Mouse (Mus musculus) limb, embryonic 14.5 days (tissue): ENCODE measurements around the gene P2rx5. TPM values are rescaled to one million over a fixed set of nuclear protein-coding genes. Genes with fewer than 3 reads are reported as not detected.
A peak's percentile ranks its signal among the peaks of the same experiment; 100 is the strongest.

Experiments used
- ATAC-seq: fragments of 200-750 bp; cut with Nextera tagmentation; 2 replicates; pipeline ENCODE4 v1.8.0; 2017; ENCODE audit warnings: low read depth, moderate number of reproducible peaks, moderate TSS enrichment; ENCODE audit not compliant: low FRiP score
- DNase-seq: peaks from one replicate; pipeline ENCODE4 v3.0.0-alpha.2; 2015; ENCODE audit warnings: low spot score
- H3K27ac ChIP-seq: fragments of 300-500 bp; sonication (generic); replicated peaks from 2 replicates; pipeline ENCODE4 v1.5.1; 2014; ENCODE audit warnings: low read depth, mild to moderate bottlenecking, low read length, moderate library complexity, mixed read lengths
- H3K27me3 ChIP-seq: fragments of 300-500 bp; sonication (generic); 2 replicates; pipeline ENCODE4 v1.6.1; 2014; ENCODE audit warnings: low read length, mixed read lengths; ENCODE audit not compliant: control insufficient read depth, insufficient read depth
- H3K36me3 ChIP-seq: fragments of 300-500 bp; sonication (generic); 2 replicates; pipeline ENCODE4 v1.6.1; 2014; ENCODE audit warnings: mild to moderate bottlenecking, low read length, moderate library complexity, mixed read lengths; ENCODE audit not compliant: control insufficient read depth, insufficient read depth
- H3K4me1 ChIP-seq: fragments of 300-500 bp; sonication (generic); 2 replicates; pipeline ENCODE4 v1.6.1; 2014; ENCODE audit warnings: antibody characterized with exemption, low read length, mixed read lengths; ENCODE audit not compliant: control insufficient read depth, insufficient read depth
- H3K4me2 ChIP-seq: fragments of 300-500 bp; sonication (generic); replicated peaks from 2 replicates; pipeline ENCODE4 v1.6.1; 2014; ENCODE audit warnings: low read depth, mild to moderate bottlenecking, low read length, moderate library complexity; ENCODE audit not compliant: severe bottlenecking
- H3K4me3 ChIP-seq: fragments of 300-500 bp; sonication (generic); replicated peaks from 2 replicates; pipeline ENCODE4 v1.5.1; 2014; ENCODE audit warnings: low read length
- H3K9ac ChIP-seq: fragments of 300-500 bp; sonication (generic); 2 replicates; pipeline ENCODE4 v1.6.1; 2014; ENCODE audit warnings: mild to moderate bottlenecking, low read depth, low read length, moderate library complexity; ENCODE audit not compliant: severe bottlenecking
- H3K9me3 ChIP-seq: fragments of 300-500 bp; sonication (generic); 2 replicates; pipeline ENCODE4 v1.6.1; 2016; ENCODE audit warnings: low read length; ENCODE audit not compliant: control insufficient read depth
- POLR2A ChIP-seq: fragments of 200-500 bp; IDR thresholded peaks from 2 replicates; pipeline ENCODE4 v1.8.0; 2012; ENCODE audit warnings: inconsistent platforms, mild to moderate bottlenecking, moderate library complexity, borderline replicate concordance; ENCODE audit not compliant: insufficient read depth, insufficient read length; ENCODE audit errors: extremely low read depth
- WGBS: fragments of 180-500 bp; shearing (Covaris S2); extraction: QIAGEN DNeasy Blood & Tissue Kit; methylation state at CpG from one replicate; pipeline ENCODE4 v1.1.7; 2014; 5-methylcytosine and 5-hydroxymethylcytosine counted together
- polyA plus RNA-seq, 2 experiments: library from polyadenylated mRNA; depleted of rRNA in 1 of 2; stranded (reverse) in 1 of 2; unstranded in 1 of 2; fragments of >200 nt; fragmentation: Nextera tagmentation in 1 of 2; extraction: Ambion mirVana in 1 of 2; gene quantifications; 2 replicates each; pipeline versions ENCODE4 v1.2.1 to v1.2.3; 2012 to 2014

P2rx5 gene
- polyA plus RNA-seq, 2 experiments = 1.3 to 1.7 TPM

DNA sequence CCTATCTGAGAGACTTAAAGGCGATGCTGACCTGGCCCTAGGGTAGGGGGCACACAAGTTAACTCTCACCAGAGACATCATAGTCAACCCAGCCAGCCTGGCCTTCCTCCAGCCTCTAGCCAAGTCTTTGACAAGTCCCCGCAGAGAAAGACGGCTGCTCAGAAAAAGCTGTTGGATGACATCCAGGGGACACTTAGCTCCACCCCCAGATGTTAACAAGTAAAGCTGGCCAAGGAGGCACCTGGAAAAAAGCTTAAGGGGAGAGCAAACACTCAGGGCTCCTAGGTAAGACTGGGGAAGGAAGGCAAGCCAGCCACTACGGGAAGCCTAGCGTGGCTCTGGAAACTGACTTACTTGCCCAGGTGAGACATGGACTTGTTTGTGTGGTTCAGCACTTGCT lies 12.0 kb downstream of the P2rx5 start:
- Histone ChIP-seq H3K9me3 (no peaks in the 10 kb centered on the region), H3K9ac (0 out of 2 replicates have a peak overlapping the region, but pooled peaks have one; percentile 7), H3K4me1 (peaks cover 21% of the 10 kb centered on the region), H3K27ac (peak overlapping the region; percentile 52; the same call in 1 of the 2 replicates), H3K4me2 (no peak overlapping the region), H3K36me3 (peaks cover 20% of the 10 kb centered on the region), H3K4me3 (no peak overlapping the region), H3K27me3 (no peaks in the 10 kb centered on the region)
- no peak; the same call in 1 of the 2 replicates for ATAC-seq
- DNase-seq = peak; percentile 74
- 38% methylated on average over 5 of the region's 5 CpGs for WGBS
- TF ChIP-seq POLR2A = no peak

DNA sequence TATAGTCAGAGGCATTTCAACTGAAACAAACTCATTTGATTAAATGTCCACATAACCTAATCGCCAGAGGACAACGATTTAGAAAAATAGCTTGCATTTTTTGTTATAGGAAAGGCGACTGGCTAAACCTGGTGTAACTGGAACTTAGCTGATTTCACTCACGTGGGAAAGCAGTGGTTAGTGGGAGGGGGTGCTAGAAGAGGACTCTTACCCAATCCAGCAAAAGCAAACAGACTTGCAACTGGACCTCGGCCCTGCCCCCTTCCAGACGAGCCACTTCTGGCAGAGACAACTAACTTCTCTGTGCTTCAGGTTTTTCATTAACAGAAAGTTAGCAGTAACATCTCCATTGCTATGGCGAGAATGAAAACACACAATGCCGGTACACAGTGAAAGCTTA lies 15.4 kb downstream of the P2rx5 start:
- WGBS = 37% methylated on average over 8 of the region's 8 CpGs
- Histone ChIP-seq H3K9ac (peak overlapping the region; percentile 84), H3K27me3 (no peaks in the 10 kb centered on the region), H3K27ac (no peak overlapping the region), H3K4me3 (peak overlapping the region; percentile 98), H3K4me2 (peak overlapping the region; percentile 74), H3K9me3 (no peaks in the 10 kb centered on the region), H3K4me1 (peaks cover 24% of the 10 kb centered on the region), H3K36me3 (peaks cover 29% of the 10 kb centered on the region)
- TF ChIP-seq POLR2A = no peak
- ATAC-seq (no peak), DNase-seq (no peak)

DNA sequence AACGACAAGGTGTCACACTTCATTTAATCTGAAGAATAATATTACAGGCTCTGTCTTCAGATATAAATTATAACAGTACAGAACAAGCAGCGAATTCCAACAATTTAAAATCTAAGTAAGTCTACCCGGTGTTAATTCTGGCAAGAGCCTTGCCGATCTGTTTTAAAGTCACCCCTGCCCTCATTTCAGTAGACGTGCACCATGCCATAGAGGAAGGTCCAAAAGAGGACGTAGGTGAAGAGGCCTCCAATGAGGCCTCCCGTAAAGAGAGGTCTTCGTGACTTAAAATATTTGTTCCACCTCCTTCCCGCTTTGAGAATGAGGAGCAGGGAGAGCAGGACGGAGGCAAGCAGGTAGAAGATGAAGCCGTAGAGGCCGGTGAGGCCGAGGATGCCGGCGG lies 16.0 kb downstream of the P2rx5 start:
- Histone ChIP-seq H3K4me2 (peak overlapping the region; percentile 74), H3K4me1 (peaks cover 24% of the 10 kb centered on the region), H3K9me3 (no peaks in the 10 kb centered on the region), H3K9ac (peak overlapping the region; percentile 84), H3K36me3 (peaks cover 30% of the 10 kb centered on the region), H3K4me3 (peak overlapping the region; percentile 98), H3K27ac (peak overlapping the region; percentile 84), H3K27me3 (no peaks in the 10 kb centered on the region)
- ATAC-seq (no peak), DNase-seq (no peak)
- 1% methylated on average over 14 of the region's 15 CpGs for WGBS
- no peak for TF ChIP-seq POLR2A

DNA sequence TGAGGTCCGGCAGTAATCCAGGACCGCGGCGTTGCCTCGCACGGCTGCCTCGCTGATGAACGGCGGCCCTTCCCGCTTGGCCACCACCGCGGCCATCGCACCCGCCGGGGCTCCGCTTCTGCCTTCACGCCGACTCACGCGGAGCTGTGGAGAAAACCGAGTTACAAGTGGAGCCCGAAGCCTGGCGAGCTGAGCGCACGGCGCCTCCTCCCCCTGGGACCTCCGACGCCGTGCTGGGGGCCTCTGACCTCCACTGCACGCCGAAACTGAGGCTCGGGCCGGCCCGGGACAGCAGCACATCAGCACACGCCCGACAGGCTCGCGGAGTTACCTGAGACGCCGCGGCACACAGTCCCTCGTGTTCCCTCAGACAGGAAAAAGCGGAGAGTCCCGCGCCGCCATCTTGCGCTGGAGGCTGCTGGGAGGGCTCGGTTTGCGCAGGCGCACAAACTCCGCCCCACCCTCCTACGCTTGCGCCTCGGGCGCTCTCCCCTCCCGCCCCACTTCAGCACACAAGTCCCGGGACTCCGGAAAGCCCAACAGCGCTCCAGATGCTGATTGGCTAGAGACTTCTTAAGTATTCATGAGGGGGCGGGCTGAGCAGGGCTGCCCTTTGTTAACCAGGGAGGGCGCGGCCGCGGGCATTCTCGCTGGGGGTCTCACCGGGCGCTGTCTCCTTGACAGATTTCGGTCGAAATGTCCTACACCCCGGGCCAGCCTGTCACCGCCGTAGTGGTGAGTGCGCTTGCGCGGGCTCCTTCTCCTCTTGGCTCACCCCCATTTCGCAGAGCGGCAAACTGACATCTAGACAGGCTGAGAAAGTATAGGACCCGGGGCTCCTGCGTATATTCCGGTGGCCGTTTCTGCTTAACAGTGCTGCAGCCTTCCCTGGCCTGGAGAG lies 16.6 kb downstream of the P2rx5 start, which contains the start of the genes Emc6 and Tax1bp3:
Gene Emc6, minus strand, starts transcription at position 430 of the 901 bp plus-strand sequence.
Gene Tax1bp3, plus strand, starts transcription at position 476 of the 901 bp plus-strand sequence.
- H3K27me3 ChIP-seq = no peaks in the 10 kb centered on the region
- TF ChIP-seq POLR2A = peak; percentile 59; the same call in 1 of the 2 replicates
- peaks cover 22% of the 10 kb centered on the region for H3K4me1 ChIP-seq
- H3K9ac ChIP-seq = peak within 1 kb of the TSS; percentile 84
- DNase-seq (peak; percentile 99), ATAC-seq (peak; percentile 97)
- WGBS = 1% methylated on average over 34 of the region's 81 CpGs
- H3K27ac ChIP-seq = peak within 1 kb of the TSS; percentile 92
- peak within 1 kb of the TSS; percentile 74 for H3K4me2 ChIP-seq
- H3K36me3 ChIP-seq = peaks cover 31% of the 10 kb centered on the region
- H3K9me3 ChIP-seq = no peaks in the 10 kb centered on the region
- peak within 1 kb of the TSS; percentile 98 for H3K4me3 ChIP-seq

DNA sequence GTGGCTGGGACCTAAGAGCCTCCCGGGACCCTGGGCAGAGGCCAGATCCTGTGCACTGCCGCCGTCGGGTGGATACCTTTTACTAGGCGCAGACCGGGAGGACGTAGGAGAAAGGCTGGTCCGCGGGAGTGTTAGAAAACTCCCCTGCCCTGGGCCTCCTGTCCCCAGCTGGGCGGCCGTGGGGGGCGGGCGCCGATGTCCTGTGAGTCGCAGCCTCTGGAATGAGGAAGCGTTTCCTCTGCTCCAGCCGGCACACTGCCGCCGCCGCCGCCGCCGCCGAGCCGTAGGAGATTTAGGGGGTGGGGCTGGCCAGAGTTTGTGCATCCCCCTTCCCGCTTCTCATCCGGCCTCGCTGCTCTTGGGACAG lies 17.3 kb downstream of the P2rx5 start:
- WGBS = 0% methylated on average over 21 of the region's 28 CpGs
- Histone ChIP-seq H3K9me3 (no peaks in the 10 kb centered on the region), H3K4me3 (peak overlapping the region; percentile 98), H3K4me1 (peaks cover 18% of the 10 kb centered on the region), H3K27ac (peak overlapping the region; percentile 92), H3K4me2 (peak overlapping the region; percentile 74), H3K9ac (peak overlapping the region; percentile 84), H3K36me3 (peaks cover 36% of the 10 kb centered on the region), H3K27me3 (no peaks in the 10 kb centered on the region)
- DNase-seq = peak; percentile 84
- ATAC-seq = peak; percentile 84
- no peak for TF ChIP-seq POLR2A
